Mouse (Mus musculus) cerebellum, adult 18-20 months (tissue): ENCODE data around the gene Ccl17.
"Not testable (repeated sequence)": the region's sequence is repeated elsewhere in the genome, so short reads cannot be mapped to it uniquely, and the experiment has no call there.

Source experiments
- DNase-seq, 2 experiments: peaks; one replicate each; pipeline ENCODE4 v3.0.0; 2021

Gene Ccl17

DNA sequence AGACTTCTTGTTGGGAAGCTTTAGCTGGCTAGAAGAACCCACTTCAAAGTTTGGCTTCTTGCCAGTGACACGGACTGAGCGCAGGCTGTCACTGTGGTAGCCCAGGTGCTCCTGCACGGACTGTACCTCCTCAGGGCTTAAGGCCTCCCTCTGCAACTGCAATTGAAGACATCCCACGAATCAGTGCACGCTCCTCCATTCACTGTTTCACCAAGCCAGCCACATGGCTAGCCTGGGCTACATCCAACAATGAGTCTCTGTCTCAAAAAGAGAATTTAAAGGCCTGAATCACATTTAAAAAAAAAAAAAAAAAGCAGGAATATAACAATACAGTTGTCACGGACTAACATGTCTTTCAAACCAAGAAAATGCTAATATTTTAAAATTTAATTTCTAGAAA is 18.0 kb downstream of the Ccl17 start:
- DNase-seq = no peak

GRCm38 (mm10) chr8:94833901-94834405 is 23.7 kb downstream of the Ccl17 start:
- DNase-seq = not testable (repeated sequence)

DNA sequence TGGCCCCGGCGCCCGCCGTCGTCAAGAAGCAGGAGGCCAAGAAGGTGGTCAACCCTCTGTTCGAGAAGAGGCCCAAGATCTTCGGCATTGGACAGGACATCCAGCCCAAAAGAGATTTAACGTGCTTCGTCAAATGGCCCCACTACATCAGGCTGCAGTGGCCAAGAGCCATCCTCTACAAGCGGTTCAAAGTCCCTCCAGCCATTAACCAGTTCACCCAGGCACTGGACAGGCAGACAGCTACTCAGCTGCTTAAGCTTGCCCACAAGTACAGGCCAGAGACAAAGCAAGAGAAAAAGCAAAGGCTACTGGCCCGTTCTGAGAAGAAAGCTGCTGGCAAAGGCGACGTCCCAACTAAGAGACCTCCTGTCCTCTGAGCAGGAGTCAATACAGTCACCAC is 25.5 kb downstream of the Ccl17 start:
- not testable (repeated sequence) for DNase-seq

DNA sequence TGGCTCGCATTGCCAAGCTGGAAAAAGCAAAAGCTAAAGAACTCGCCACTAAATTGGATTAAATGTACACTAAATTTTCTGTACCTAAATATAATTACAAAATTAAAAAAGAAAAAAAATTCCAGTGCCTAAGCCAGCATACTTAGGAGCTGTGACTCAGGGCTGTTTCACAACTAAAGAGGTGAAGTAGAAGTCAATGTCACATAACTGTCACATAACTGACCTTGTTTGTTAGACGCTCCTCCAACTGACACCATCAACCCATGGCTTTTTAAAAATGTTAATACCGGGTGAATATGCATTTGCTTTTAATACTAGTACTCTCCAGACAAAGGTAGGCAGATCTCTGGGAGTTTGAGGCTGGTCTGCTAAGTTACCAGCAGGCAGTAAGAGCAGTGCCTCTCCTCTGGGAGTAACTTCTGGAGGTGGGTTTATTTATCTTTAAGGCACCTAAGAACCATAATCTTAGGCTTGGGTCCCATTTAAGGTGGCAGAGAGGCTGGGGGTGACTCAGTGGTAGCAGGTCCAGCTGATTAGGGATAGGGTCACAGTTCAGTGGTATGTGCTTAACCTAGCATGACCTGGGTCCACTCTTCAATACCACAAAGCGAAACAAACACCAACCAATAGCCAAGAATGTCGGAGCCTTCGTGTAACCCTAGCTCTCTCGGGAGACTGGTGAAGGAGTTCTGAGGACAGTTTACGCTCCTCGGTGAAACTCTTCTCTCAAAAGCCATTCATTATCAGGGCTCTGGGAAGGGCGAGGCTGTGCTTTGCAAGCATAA is 26.4 kb downstream of the Ccl17 start:
- DNase-seq = no peak

GRCm38 (mm10) chr8:94837662-94838574 is 27.7 kb downstream of the Ccl17 start, which contains the start of the genes Coq9 and Ciapin1:
TSS of gene Coq9 (plus strand) at chr8:94838321.
TSS of gene Ciapin1 (minus strand) at chr8:94838358.
- DNase-seq = peak; percentile 95 to 96

- peak; percentile 78 to 87 for DNase-seq
Observed at GRCm38 (mm10) chr8:94838600-94838999, 28.3 kb downstream of the Ccl17 start.

DNA sequence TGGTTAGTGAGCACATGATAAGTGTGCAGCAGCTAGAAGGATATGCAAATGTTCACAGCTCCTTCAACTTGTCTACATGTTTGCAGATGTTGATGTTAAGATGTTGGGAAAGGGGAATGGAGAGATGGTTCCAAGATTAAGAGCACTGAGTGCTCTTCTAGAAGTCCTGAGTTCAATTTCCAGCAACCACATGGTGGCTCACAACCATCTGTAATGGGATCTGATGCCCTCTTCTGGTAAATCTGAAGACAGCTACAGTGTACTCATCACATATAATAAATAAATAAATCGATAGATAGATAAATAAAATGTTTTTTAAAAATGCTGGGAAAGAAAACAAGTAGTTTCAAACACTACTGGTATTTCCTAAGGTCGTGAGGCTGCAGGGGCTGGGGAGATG is 30.9 kb downstream of the Ccl17 start:
- no peak for DNase-seq

DNA sequence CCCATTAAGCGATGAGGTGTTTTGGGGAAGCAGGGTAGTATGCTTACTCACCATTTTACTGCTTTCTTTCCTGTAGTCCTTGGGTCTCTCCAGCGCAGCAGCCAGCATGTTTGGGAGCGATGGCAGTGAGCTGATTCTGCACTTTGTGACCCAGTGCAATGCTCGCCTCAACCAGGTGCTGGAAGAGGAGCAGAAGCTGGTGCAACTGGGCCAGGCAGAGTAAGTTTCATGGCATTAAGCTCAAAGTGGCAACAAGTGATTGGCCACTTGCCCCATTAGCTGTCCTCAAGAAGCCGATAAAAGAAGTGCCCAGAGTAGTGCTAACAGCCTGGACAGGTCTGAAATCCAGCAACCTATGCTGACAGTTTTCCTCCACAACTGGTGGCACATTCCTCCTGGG is 39.8 kb downstream of the Ccl17 start:
- DNase-seq = no peak

- DNase-seq = not testable (repeated sequence)
Observed at GRCm38 (mm10) chr8:94854761-94855160, 44.5 kb downstream of the Ccl17 start.

GRCm38 (mm10) chr8:94857011-94857345 is 46.7 kb downstream of the Ccl17 start:
- no peak for DNase-seq

DNA sequence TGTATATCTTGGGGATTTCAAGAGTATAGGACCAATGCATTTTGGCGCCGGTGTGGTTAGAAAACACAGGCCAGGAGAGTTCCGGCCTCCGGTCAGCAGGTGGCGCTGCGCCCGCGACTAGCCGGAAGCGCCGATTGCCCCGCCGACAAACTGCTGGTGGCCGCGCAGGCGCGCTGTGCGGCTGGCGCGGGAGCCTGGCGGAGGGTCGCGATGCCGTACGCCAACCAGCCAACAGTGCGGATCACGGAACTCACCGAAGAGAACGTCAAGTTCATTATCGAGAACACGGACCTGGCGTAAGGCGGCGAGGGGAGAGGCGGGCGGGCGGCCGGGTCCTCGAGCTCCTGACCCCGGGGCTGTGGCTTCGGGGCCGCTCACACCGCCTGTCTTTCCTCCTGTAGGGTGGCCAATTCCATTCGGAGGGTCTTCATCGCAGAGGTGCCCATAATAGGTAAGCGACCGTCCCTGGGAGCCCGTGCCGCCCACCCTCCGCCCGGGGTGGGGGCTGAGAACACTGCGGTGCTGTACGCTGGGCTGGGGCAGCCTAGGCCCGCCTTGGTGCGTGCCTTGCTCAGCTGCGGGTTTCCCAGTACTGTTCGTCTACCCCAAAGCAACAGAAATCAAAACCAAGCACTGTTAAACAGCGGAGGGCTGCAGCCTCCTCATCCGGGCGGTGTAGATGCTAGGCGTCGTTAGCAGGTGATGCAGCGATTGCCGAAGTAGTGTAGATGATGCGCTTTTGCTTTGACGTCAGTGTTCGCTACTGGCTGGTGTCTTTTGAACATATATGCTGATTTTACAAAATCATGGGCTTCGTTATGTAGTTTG is 47.3 kb downstream of the Ccl17 start, which contains the start of gene Polr2c:
TSS of gene Polr2c (plus strand) at position 105 of the 828 bp plus-strand sequence.
- peak; percentile 89 to 96 for DNase-seq

DNA sequence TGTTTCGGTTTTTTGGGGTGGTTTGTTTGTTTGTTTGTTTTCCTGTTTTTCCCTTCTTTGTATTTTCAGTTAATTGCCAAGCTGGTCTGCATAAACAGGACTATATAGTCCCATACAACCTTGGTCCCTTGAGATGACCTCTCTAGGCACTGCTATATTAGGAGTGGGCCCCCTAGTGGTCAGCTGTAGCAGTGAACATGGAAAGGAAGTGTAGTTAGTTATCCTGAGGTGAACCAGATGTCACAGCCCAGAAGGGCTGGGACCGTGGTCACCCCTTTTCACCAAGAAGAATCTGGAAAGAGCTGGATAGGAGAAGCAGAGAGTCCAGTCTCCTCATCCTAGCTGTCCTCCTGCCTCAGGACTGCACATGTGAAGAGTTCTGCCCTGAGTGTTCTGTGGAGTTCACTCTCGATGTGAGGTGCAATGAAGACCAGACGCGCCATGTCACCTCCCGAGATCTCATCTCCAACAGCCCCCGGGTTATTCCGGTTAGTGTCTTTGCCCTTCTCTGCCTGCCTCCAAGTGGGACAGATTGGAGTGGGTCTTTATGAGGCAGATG is 51.2 kb downstream of the Ccl17 start:
- peak; percentile 55 to 66 for DNase-seq
